Mouse (Mus musculus): Measurements from ENCODE around the gene Il2. TPM values are rescaled to one million over a fixed set of nuclear protein-coding genes. Genes with fewer than 3 reads are reported as not detected.

Gene Il2
- total RNA-seq, 2 experiments from 2014 or later = not detected

Other genes with a start within 250 kb of the Il2 start
- under 1 TPM in 1 of 2 experiments, not detected in 1; 0.42 TPM for gene Adad1, start 62.4 kb downstream of the Il2 start, total RNA-seq (2021)
- not detected for gene Il21, start 106.7 kb upstream of the Il2 start, total RNA-seq (2021)
- 1 to 10 TPM; 3.8 to 4.0 TPM for gene Bbs12, start 186.6 kb upstream of the Il2 start, total RNA-seq (2021)
- gene Cetn4, start 186.7 kb upstream of the Il2 start, total RNA-seq (2021) = 1 to 10 TPM; 1.7 to 1.8 TPM
- 10 to 100 TPM; 14.2 to 14.5 TPM for gene Fgf2, start 222.4 kb upstream of the Il2 start, total RNA-seq (2021)

Measured in gastrocnemius, postnatal 4 days (tissue).